Comparison of ENCODE assay signal across 14 mouse cellular contexts in genomic region chr1:152038086-152038485, GRCm38 (mm10). TPM values are rescaled to one million over a fixed set of nuclear protein-coding genes. Genes with fewer than 3 reads are reported as not detected.
DNase-seq lines count a peak whose midpoint lies in the region; ATAC-seq lines count a peak whose summit lies in the region.
"Had no signal": no experiment of that assay in that cellular context is flagged by ENCODE, and none has a peak within 500 bp of the region (broad histone marks: within the 10 kb centered on the region; RNA-seq: fewer than 3 reads in every experiment).

No protein-coding gene starts in this region.

- DNase-seq in kidney, postnatal 10 days, result peak; percentile 31
- peak; percentile 78 for DNase-seq in T-cell, adult 2 months (ENCODE audit: low spot score)
- peak; percentile 52 for DNase-seq in thymus, postnatal 25 days
- DNase-seq in adrenal gland, adult (ENCODE audit: inconsistent age in 2 of 2, low spot score in 1 of 2), result no peak
- DNase-seq in B cell, adult 2 months, result no peak
- DNase-seq: adrenal gland, postnatal 25 days; cerebellum, adult 11 months; heart, adult 2 months; heart, postnatal 36 days; lung, adult 2 months had no signal

- no peak overlapping the region for H3K4me2 ChIP-seq in kidney, embryonic 15.5 days
- H3K4me2 ChIP-seq in intestine, embryonic 15.5 days (replicated peaks), result no peak overlapping the region
- H3K4me2 ChIP-seq: limb, embryonic 13.5 days had no signal

- peaks cover 41% of the 10 kb centered on the region for H3K4me1 ChIP-seq in kidney, embryonic 15.5 days
- H3K4me1 ChIP-seq in intestine, embryonic 15.5 days (replicated peaks), result peaks cover 24% of the 10 kb centered on the region

- H3K9ac ChIP-seq in kidney, embryonic 15.5 days, result no peak overlapping the region
- H3K9ac ChIP-seq in intestine, embryonic 15.5 days, result no peak overlapping the region
- H3K9ac ChIP-seq: limb, embryonic 13.5 days had no signal

- H3K9me3 ChIP-seq in kidney, embryonic 15.5 days (replicated peaks), result no peaks in the 10 kb centered on the region
- no peaks in the 10 kb centered on the region for H3K9me3 ChIP-seq in intestine, embryonic 15.5 days
- H3K9me3 ChIP-seq: limb, embryonic 13.5 days had no signal

- no peaks in the 10 kb centered on the region for H3K27me3 ChIP-seq in kidney, embryonic 15.5 days
- H3K27me3 ChIP-seq in intestine, embryonic 15.5 days (replicated peaks), result no peaks in the 10 kb centered on the region
- H3K27me3 ChIP-seq: limb, embryonic 13.5 days had no signal

- H3K36me3 ChIP-seq in kidney, embryonic 15.5 days, result no peaks in the 10 kb centered on the region
- no peaks in the 10 kb centered on the region for H3K36me3 ChIP-seq in intestine, embryonic 15.5 days
- H3K36me3 ChIP-seq: limb, embryonic 13.5 days had no signal

- ATAC-seq in kidney, embryonic 15.5 days (replicated peaks; ENCODE audit: low FRiP score), result no peak
- ATAC-seq in intestine, embryonic 15.5 days, result no peak

- H3K4me3 ChIP-seq in kidney, embryonic 15.5 days (replicated peaks), result no peak overlapping the region
- H3K4me3 ChIP-seq in intestine, embryonic 15.5 days (replicated peaks), result no peak overlapping the region
- H3K4me3 ChIP-seq: heart, adult 2 months; left cerebral cortex, adult 2 months; limb, embryonic 13.5 days had no signal

- 61% methylated on average over 9 of the region's 9 CpGs for WGBS in kidney, embryonic 15.5 days
- WGBS in intestine, embryonic 15.5 days, result 67% methylated on average over 9 of the region's 9 CpGs

- H3K27ac ChIP-seq in kidney, embryonic 15.5 days, result no peak overlapping the region
- H3K27ac ChIP-seq in intestine, embryonic 15.5 days, result 0 out of 2 replicates have a peak overlapping the region, but pooled peaks have one; percentile 9
- H3K27ac ChIP-seq: heart, adult 2 months; left cerebral cortex, adult 2 months; limb, embryonic 13.5 days had no signal

RNA-seq across cellular contexts. Expression of gene 1700025G04Rik, which starts 51.8 kb away (rescaled TPM):
- 17.2 and 21.2 TPM in 2 replicates for polyA plus RNA-seq in kidney, embryonic 15.5 days (2015; fragmentation: Nextera tagmentation; extraction: Ambion mirVana)
- polyA plus RNA-seq in intestine, embryonic 15.5 days (2015; fragmentation: Nextera tagmentation; extraction: Ambion mirVana), result 31.1 and 32.8 TPM in 2 replicates

Comparison
In these comparisons a context has a peak if more than half of its experiments do, and no peak if none do; other contexts are left out.
1. DNase-seq: peak in kidney, postnatal 10 days (single experiment), T-cell, adult 2 months (single experiment) and thymus, postnatal 25 days (single experiment); none in adrenal gland, adult (0 of 2) and B cell, adult 2 months (0 of 2).